Mouse (Mus musculus): ENCODE measurements around the gene Sgtb.

DNA sequence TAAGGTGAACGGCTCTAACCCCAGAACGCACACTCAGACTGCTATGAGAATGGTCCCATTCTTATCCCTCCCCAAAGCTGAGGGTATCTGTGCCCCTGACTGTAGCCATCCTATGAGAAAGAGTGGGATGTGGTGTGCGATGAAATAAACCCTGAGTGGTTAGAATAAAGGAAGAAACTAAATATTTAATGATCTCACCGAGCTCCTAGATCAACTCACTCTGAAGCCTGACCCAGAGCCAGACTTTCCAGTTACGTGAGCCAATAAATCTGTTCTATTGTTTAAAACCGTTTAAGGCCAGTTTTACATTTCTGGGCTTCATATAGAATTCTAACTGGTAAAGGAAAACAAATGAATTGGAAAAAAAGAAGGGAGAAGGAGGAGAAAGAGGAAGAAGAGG, 32.5 kb upstream of the Sgtb start:
- TF ChIP-seq CTCF (IDR thresholded peaks at IDR 0.05; ENCODE audit: low read depth) (no peak), EP300 (optimal IDR thresholded peaks at IDR 0.05) (no peak)
